8 mouse cellular contexts compared by ENCODE assay signal in the genomic region with DNA sequence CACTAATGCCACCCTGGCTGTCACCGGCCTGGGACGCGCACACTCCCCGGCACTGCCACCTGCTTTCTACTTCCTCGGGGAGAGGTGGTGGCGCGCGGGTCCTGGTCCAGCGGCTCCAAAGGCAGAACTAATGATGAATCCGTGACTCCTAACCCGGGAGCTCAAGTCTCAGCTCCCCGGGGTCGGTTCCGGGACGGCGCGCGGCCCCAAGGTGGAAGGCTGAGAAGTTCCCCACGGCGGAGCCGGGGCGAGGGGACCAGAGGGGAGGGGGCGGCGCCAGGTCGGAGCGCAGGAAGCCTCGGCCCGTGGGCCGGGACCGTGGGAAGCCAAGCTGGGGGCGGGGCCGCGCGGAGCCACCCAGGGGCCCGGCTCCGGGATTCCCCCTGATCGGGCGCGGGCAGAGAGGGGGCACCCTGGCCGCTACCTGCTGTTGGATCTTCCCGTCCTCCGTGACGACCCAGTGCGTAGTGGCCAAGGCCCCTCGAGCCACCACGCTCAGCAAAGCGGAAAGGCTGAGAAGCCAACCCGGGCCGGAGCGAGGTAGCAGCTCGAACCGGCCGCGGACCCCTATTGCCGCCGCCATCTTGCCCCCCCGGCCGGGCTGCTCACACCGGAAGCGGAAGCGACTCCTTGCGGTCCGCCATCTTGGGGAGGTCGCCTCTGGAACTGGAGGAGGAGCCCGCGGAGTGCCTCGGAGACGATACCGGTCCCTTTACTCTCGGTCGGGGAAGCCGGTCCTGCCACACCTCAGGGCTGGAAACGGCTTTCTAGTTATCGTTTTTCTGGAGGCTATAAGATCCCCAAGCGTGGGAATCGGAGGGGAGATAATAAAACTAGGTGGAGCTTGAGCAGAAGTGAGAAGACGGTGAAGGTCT. TPM values are rescaled to one million over a fixed set of nuclear protein-coding genes. Genes with fewer than 3 reads are reported as not detected.
DNase-seq lines count a peak whose midpoint lies in the region; ATAC-seq lines count a peak whose summit lies in the region.

A gene (minus strand): TSS at position 607 of the 875 bp plus-strand sequence.

- no peaks in the 10 kb centered on the region for H3K27me3 ChIP-seq in lung, embryonic 16.5 days (ENCODE audit: control insufficient read depth, insufficient read depth, low read depth, low read length)

- peaks cover 17% of the 10 kb centered on the region for H3K4me1 ChIP-seq in lung, embryonic 16.5 days (replicated peaks; ENCODE audit: control insufficient read depth, insufficient read depth, low read length)

- peak within 1 kb of the TSS; percentile 76 for H3K4me3 ChIP-seq in lung, embryonic 16.5 days (ENCODE audit: low read length)

- peaks cover 4% of the 10 kb centered on the region for H3K36me3 ChIP-seq in lung, embryonic 16.5 days (ENCODE audit: control insufficient read depth, insufficient read depth, low read length)

- no peaks in the 10 kb centered on the region for H3K9me3 ChIP-seq in lung, embryonic 16.5 days (ENCODE audit: control insufficient read depth, low read length)

- H3K9ac ChIP-seq in lung, embryonic 16.5 days (ENCODE audit: low read length) = peak within 1 kb of the TSS; percentile 87

- H3K4me2 ChIP-seq in lung, embryonic 16.5 days (ENCODE audit: low read depth, low read length) = peak within 1 kb of the TSS; percentile 87

- peak within 1 kb of the TSS; percentile 65 for H3K27ac ChIP-seq in lung, embryonic 16.5 days (ENCODE audit: low read length)

- peak; percentile 72 for DNase-seq in MEL-GATA-1-ER (ENCODE audit: extremely low read depth, low read depth)
- peak; percentile 84 for DNase-seq in cerebellum, adult 8-10 months
- peak; percentile 87 for DNase-seq in forelimb bud, embryonic 11.5 days (ENCODE audit: low read depth, low spot score)
- peak; percentile 17 for DNase-seq in layer of hippocampus, adult 9-10 months (ENCODE audit: low spot score)
- peak; percentile 71 for DNase-seq in ovary, postnatal 10 days (ENCODE audit: low spot score)
- peak; percentile 85 to 90 for DNase-seq in thymus, postnatal 10 days (ENCODE audit: low spot score in 2 of 2)

- peak; percentile 94 to 96 for ATAC-seq in hematopoietic stem cell, adult 5-6 weeks (replicated peaks in 1 of 2; ENCODE audit: insufficient read depth in 1 of 2, low FRiP score in 2 of 2, low TSS enrichment in 1 of 2, low read depth in 1 of 2, poor library complexity in 2 of 2, severe bottlenecking in 2 of 2)
- peak; percentile 97 for ATAC-seq in lung, embryonic 16.5 days (ENCODE audit: low read depth)

- under 1% methylated on average over 72 of the region's 77 CpGs for WGBS in lung, embryonic 16.5 days

RNA-seq across cellular contexts. Expression of the gene that starts here (rescaled TPM):
- 25.3 and 30.6 TPM in 2 replicates for total RNA-seq in hematopoietic stem cell, adult 5-6 weeks (2017)
- 18.6 and 19.1 TPM in 2 replicates for polyA plus RNA-seq in lung, embryonic 16.5 days (2015; fragmentation: Nextera tagmentation; extraction: Ambion mirVana)

Comparison
In these comparisons a context has a peak if more than half of its experiments do, and no peak if none do; other contexts are left out.
1. Peak in every context shown above with its lines: DNase-seq, ATAC-seq, H3K4me3 ChIP-seq and H3K27ac ChIP-seq.
2. DNase-seq: peak in every context shown above with its lines; median percentile 88 in thymus, postnatal 10 days; 87 in forelimb bud, embryonic 11.5 days; 84 in cerebellum, adult 8-10 months; 72 in MEL-GATA-1-ER; 71 in ovary, postnatal 10 days; 17 in layer of hippocampus, adult 9-10 months.